Mouse (Mus musculus) T-cell, adult 2 months (primary cell): ENCODE measurements around the gene Fth1.
"Not testable (repeated sequence)": the region's sequence is repeated elsewhere in the genome, so short reads cannot be mapped to it uniquely, and the experiment has no call there.

Experiments used
- DNase-seq: peaks from one replicate; pipeline ENCODE4 v3.0.0; 2022; ENCODE audit warnings: low spot score

Fth1 gene

DNA sequence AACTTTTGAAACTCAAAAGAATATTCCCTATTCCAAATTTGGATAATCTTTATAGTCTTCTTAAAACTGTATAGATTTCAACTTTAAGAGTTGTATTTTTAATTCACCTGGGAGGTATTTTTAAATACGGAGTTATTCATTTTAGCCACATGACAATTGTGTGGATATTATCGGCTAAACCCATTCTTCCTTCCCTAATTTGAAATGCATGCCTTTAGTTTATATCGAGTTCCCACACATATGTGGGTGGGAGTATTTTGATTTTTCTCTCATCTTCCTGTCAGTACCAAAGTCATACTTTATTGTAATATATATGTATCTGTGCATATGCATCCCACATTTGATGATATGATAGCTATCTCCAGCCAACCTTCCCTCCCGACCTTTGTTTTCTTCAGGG, at the start of gene Fth1:
Gene Fth1 (plus strand): TSS at position 341 of the 400 bp plus-strand sequence.
- no peak for DNase-seq

DNA sequence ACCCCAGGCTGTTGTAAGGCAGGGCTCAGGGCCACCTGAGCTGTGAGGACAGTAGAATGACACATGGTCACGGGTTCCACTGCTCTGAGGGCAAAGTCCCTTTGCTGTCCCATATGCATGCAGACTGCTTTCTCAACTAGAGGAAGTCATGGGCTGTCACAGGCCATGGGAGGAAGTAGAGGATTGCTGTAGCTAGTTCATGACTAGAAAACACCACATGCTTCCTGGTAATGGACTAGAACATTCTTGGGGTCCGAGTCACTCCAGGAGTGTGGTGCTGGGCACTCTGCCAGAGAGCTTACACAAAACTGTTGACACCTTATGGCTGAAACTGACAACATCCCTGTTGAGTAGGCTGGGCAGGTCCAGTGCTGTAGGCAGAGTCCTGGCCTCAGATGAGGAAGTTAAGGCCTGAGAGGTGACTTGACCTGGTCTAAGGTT, 49.2 kb upstream of the Fth1 start:
- not testable (repeated sequence) for DNase-seq

DNA sequence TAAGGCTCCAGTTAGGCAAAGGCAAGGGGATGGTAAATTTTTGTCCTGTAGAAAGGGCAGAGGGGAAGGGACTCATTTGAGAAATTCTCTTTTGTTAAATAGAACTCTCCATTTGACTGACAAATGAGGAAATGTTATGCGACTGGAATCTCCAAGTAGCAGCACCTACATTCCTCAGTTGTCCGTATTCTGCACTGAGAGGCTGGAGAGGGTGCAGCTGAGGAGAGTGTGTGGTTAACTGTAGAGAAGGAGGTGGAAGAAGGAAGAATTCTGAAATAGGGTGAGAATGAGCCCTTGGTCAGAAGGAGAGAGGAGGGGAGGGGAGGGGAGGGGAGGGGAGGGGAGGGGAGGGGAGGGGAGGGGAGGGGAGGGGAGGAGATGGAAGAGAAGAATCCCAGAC, 46.5 kb upstream of the Fth1 start:
- no peak for DNase-seq

DNA sequence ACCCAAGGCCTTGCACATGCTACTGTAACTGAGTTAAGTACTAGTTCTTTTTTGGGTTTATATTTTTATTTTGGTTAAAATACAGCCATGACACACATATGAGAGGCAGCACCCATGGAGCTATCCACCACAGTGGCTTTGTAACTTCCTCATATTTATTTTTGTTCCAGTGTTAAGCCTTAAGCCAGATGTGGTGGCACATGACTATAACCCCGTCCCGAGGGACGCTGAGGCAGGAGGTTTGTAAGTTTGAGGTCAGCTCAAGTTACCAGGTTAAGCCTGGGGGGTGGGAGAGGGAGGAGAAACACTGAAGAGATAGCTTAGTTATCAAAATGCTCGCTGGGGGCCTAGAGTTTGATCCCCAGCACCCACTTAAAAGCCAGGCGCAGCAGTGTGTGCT, 43.8 kb upstream of the Fth1 start:
- DNase-seq = peak; percentile 11

DNA sequence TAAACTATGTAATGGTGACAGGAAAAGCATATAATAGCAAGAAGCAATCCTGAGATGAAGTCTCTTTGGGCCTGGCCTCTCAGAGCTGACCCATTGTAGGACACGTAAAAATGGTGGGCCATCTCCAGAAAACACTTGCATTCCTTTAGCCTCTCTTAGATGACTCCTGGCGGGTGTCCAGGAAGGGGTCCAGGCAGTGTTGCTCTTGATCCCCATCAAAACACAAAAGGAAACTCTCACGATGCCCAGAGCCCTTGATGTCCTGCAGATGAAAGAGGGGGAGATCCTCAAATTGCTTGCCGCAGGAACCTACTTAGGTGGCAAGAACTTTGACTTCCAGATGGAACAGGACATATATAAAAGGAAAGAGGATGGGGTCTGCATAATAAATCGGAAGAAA, 43.0 kb upstream of the Fth1 start:
- DNase-seq = no peak

DNA sequence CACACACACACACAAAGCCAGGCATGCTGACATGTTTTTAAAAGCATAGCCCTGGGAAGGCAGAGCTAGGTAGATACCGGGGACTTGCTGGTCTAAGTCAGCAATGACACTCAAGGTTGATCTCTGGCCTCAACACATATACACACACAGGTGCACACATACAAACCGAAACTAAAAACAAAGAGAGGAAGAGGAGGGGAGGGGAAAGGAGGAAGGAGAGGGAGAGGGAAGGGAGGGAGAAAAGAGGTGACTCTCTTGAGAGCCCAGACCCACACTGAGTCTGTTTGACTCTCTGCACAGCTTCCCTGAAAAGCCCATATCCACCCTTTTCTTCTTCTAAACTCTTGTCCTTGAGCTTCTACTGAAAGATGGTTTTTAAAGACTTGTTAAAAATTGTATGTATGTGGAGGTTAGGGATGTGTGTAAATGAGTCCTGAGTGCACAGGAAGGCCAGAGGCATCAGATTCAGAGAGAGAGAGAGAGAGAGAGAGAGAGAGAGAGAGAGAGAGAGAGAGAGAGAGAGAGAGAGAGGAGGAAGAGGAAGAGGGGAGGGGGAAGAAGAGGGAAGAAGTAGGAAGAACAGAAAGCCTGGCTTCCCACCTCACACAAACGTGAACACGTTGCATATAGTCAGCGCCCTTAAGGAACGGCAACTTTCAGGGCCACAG, 42.1 kb upstream of the Fth1 start:
- peak; percentile 27 for DNase-seq

DNA sequence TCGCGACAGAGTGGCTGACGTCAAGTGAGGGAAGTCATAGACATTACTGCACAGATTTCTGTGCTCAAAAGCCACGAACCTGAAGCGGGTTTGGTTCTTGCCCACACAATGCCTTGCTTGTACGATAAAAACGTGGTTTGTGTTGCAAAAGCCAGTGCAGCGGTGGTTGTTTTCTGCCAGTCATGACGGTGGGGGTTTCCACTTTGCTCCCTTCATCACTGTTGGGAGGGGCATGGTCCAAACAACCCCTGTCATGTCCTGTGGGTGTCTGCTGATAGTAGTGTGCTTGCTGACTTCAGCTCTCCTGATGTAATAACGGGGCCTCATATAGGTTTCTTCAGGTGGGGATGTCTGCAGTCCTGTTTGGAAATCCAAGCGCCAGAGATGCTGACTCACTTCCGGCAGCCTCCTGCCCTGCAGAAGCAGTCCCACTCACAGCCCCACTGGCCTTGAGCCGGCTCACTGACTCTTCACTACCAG, 41.5 kb upstream of the Fth1 start:
- peak; percentile 87 for DNase-seq

DNA sequence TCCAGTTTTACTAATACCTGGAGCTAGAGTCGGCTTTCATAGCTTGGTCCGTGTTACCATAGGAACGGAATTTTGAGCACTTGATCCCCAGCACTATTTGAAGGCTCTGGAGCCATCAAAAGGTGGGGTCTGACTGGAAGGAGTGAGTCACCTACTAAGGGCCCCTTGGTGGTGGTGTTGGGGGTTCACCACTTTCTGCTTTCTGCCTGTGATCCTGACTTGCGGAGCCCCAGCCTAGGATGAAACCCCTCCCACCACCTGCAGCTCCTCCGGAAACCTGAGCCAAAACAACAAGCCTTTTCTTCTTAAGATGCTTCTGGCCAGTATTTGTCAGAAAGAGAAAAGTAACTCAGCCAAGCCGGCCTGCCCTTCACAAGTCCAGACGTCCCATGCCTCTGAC, 40.6 kb upstream of the Fth1 start:
- no peak for DNase-seq

DNA sequence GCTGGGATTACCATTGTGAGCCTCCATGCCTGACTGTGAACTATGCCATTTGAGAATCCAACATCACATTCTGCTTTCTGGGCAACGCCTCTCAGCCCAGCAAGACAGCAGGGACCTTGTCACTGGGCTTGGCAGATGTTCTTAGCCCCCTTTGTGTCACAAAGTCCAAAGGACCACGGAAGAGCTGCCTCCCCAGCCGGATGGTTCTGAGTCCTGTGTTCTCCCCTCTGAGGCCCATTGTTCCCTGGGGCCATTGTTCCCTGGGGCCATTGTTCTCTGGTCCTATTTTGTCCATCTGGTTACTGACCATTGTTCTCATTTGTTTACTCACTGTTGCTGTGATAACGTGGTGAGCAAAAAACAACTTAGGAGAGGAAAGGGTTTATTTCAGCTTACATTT, 39.5 kb upstream of the Fth1 start:
- DNase-seq = no peak

DNA sequence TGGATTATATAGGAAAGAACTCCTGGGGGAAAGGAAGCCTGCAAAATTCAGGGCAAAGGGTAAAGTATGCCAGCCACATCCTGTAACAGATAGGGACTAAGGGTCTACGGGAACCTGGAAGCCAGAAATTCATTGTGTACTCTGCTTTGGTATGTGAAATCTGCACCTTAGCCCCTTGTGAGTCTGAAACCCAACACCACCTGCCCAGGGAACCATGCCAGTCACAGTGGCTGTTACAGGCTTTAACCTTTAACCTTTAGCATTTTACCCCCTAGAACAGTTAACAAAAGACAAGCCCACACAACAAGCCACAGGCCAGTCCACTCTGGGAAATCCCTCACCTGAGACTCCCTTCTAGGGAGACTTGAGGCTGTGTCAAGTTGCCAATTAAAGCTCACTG, 38.6 kb upstream of the Fth1 start:
- DNase-seq = no peak

DNA sequence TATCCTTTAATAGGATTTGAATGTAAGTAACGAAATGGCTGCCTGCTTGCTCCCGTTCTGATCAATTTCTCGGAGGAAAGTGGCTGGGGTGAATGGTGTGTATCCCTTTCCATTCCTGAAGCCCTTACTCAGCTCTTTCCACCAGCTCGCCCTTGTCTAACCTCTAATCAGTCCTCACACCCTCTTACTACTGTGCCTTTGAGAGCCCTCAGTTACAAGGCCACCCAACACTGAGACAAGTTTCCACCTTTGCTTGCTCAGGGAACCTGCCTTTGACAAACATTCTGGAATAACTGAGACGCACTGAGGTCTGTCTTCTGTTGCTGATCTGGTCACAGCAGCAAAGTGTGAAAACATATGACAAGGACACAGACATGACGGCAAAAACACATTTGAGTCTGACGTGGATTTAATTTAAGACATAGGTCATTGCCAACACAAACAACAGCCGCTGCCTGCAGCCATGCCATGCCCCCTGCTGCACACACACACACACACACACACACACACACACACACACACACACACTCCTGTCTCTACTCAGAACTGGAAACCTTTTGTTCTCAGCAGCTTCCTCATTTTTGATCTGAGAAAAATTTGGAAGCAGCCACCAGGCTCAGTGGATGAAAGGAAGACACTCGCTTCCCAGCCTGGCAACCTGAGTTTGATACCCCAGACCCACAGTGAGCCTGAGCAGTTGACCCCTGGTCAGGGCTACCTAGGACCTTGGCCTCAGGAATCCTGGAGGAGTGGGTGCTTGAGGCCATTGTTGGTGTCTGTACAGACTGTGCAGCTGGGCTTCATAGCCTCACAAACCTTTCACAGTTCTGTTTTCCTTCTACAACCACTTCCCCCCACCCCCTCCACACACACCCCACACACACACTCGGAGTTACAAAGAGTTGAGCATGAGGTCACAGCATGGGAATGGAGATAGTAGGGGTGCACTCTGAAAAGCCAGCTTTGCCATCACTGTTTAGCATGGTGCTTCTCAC, 37.6 kb upstream of the Fth1 start:
- DNase-seq = no peak

DNA sequence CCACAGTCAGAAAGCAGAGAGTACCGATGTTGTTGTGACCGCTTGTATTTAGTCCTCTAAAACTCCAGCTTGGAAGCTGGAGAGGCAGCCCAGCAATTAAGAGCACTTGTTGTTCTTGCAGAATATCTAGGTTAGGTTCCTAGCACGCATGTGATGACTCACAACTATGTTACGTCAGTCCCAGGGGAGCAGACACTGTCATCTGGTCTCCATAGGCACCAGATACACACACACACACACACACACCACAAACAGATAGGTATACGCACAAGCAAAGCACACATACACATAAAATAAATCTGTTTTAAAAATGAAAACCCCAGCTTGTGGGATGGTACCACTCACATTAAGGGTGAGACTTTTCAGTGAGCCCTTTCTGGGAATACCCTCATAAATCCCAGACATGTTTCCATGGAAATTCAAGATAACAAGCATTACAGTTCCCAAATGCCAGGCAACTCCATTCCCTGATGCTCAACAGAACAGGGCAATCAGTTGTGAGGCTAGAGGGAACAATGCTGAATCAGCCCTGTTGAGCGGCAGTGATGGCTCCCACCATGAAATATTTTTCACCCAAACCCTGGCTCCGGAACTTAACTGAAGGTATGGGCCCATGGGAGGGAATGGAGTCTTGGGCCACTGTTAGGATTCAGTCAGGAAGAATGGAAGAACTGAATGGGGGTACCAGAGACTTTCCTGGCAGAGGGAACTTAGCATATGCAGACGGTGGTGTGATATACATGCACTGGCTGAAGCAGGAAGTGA, 34.4 kb upstream of the Fth1 start:
- no peak for DNase-seq

DNA sequence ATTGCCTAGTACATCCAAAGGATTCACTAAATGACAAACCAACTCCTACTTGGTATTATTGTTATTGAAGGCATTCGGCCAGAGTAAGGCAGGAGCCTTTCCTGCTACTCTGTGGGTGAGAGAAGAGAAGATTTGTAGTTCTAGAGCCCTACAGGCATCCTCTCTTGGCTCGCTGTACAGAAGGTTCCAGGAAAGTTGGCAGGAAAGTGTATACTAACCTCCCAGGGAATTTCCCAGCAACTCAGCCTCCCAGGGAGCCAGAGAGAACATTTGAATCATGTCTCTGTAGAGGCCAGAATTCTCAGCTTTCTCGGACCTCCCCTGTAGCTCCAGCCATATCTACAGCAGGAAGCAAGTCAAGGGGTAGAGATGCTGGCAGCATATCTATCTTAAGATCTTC, 33.4 kb upstream of the Fth1 start:
- no peak for DNase-seq

DNA sequence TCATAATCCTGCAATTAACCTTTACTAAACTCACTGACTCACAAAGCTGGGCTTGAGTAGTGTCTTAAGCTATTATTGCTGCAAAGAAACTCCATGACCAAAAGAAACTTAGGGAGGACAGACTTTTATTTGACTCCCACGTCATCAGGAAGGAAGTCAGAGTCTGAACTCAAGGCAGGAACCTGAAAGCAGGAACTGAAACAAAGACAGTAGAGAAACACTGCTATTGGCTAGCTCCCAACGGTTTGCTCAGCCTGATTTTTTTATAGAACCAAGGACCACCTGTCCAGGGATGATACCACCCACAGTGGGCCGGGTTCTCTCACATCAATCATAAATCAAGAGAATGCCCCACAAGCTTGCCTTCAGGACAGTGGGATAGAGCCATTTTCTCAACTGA, 28.0 kb upstream of the Fth1 start:
- no peak for DNase-seq

DNA sequence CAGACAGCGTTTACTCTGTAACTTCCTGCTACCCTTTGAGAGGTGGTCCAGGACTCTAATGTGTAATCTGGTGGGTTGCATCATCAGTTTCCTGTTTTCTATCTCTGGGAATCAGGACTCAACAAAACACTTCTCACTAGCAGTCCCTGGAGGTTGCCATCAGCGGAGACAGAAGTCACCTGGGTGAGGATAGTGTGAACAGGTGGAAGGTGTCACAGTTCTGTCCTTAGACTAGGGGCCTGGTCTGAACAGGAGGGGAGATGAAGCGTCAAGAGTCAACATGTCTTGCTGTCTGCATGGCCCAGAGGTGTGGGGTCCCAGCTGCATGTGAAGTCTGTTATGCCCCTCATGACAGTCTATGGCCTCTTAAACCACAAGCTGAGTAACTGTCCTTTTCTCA, 27.5 kb upstream of the Fth1 start:
- no peak for DNase-seq

DNA sequence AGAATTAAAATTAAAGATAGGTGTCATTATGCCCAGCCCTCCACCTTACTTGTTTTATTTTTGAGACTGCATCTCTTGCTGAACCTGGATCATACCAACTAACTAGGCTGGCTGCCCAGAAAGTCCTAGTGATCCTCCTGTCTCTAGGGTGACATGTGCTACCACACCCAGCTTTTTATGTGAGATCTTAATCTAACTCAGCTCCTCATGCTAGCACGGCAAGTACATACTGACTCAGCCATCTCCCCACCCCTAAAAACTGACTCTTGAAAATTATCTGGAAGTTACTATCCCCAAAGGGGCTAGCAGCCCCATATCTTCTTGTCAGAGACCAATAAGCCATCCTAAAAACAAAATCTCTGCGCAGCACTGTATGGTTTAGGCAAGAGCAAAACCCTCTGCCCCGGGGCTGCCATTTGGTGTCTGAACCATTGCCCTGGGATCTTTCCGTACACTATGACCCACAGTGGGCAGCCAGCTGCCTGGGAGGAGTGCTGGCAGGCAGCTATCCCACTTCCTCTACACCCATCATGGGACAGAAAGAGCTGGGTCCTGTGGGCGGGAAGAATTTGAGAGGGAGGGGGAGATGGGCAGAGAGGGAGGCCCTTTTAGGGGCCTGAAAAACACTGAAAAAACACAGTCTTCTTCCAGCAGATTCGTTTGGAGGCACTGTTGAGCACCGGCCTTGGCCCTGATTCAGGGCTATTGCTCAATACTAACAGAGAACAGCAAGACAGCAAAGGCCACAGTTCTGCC, 26.2 kb upstream of the Fth1 start:
- no peak for DNase-seq

DNA sequence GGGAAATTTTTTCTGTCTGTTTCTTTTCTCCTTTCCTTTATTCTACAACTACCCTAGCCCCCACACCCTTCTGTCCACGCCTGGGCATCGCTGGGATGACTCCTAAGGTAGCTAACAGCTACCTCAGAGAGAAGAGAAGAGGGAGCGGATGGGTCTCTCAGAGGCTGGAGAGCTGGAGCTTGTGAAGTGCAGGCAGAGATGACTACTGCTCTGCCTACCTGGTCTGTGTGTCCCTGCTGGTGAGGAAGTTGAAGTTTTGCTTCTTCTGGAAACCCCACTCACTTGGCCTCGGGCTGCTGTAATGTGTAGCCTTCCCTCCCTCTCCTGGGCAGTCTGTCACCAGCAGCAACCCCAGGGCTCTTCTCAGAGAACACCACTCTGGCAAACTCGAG, 25.6 kb upstream of the Fth1 start:
- DNase-seq = no peak

DNA sequence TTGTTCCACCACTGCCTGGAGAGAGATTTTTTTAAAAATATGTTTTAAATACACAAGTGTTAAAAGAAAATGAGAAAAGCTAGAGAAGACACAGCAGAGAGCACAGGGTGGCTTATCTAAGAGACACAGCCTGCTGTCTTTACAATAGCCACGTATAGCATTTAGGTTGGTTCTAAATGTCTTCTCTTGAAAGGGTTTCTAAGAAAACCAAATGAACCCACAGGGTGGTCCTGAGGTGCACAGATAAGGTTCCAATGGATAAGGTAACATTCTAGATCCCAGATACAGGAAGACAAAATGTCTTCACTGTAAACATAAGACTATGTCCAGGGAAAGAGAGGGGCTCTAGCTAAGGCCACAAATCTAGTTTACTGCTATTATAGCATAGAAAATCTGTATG, 25.0 kb upstream of the Fth1 start:
- DNase-seq = no peak

DNA sequence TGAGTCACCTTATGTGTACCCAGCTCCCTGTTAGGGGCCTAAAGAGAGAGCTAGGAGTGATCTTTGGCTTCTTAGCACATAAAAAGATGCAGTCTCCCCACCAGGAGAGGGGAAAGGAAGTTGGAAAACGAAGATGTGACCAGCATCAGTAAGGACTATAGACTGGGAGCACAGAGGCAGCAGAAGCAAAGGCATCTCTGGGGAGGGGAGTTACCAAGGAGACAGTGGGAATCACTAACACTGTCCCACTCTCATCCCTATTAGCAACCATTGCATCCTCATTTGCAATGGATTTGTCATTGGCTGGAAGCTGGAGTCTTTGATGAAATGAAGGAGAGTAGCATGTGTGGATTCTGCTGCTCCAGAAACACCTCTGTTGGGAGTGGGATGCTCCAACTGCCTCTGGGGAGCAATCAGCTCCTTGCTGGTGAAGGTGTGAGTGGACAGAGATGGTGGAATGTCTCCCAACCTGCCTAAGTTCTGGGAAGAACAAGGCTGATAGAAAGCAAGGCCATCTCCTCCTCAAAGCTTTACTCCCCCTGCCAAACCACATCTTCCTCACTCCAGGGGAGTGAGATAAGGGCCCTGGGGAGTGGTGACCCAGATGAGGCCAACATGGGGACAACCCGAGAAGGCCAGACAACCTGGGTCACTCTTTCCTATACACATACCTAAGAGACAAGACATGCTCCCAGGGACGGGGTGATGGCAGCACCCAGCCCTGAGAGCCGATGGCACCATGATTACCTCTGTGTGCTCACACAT, 23.6 kb upstream of the Fth1 start:
- no peak for DNase-seq

DNA sequence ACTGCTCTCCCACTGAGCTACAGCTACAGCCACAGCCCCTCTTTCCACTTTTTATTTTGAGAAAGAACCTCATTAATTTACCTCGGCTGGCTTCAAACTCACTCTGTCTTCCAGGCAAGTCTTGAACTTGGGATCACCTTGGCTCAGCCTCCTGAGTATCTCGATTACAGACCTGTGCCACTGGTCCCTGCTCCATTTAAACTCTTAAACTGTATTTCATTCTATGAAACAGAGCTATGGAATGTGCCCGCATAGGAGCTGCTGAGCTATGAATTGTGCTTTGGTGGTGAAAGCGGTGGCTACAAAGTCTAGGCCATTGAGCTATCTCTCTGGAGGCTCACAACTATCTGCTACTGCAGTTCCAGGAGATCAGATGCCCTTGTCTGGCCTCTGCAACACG, 22.4 kb upstream of the Fth1 start:
- no peak for DNase-seq

DNA sequence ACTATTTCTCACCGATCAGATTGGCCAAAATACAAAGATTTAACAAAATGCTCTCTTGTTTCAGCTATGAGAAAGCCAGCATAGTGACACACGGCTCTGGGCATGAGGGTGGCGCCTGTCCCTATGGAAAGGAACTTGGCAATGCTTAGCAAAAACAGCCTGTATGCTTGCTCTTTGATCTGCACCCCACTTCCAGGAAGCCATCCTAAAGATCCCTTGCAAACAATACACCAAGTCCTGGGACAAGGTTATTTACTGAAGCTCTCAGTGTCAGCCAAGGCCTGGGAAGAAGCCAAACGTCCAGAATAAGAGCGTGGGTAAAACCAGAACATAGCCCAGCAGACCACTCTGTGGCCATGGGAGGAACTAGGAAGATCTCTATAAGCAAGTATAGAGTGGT, 19.6 kb upstream of the Fth1 start:
- no peak for DNase-seq
